Mouse (Mus musculus): Measurements from ENCODE around the gene Cacna2d2. TPM values are rescaled to one million over a fixed set of nuclear protein-coding genes. Genes with fewer than 3 reads are reported as not detected.

Cacna2d2 gene
- polyA plus RNA-seq, 1 experiment from 2014 or later, result 7.9 TPM

DNA sequence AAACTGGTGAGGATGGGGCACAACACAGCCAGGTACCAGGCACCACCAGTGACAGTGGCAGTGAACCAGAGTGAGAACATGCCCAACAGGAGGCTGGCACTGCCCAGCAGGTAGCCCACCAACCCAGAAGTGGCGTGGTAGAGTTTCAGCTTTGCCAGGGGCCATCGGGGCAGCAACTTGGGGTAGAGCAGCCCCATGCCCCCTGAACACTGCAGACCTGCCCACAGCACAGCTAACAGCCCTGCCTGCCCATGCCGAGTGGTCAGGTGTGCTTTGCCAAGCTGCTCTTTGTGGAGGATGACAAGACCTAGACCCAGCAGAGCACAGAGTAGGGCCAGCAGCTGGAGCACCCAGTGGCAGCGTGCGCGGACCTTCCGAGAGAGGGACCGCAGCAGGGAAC, 140.5 kb downstream of the Cacna2d2 start:
- Histone ChIP-seq H3K27ac (replicated peaks; ENCODE audit: low read depth, low read length) (no peak overlapping the region), H3K4me1 (ENCODE audit: control insufficient read depth, insufficient read depth, low read length) (peaks cover 38% of the 10 kb centered on the region), H3K36me3 (ENCODE audit: control insufficient read depth, insufficient read depth, low read length) (peaks cover 51% of the 10 kb centered on the region), H3K27me3 (ENCODE audit: control insufficient read depth, insufficient read depth, low read length) (no peaks in the 10 kb centered on the region), H3K9me3 (ENCODE audit: control insufficient read depth, low read length) (no peaks in the 10 kb centered on the region), H3K4me3 (replicated peaks; ENCODE audit: low read depth, low read length) (no peak overlapping the region), H3K4me2 (ENCODE audit: low read length) (no peak overlapping the region), H3K9ac (replicated peaks; ENCODE audit: low read length) (no peak overlapping the region)
- WGBS, result 92% methylated on average over 8 of the region's 8 CpGs
- DNase-seq, result no peak
- ATAC-seq (ENCODE audit: low FRiP score, low TSS enrichment), result no peak

- no peak for DNase-seq
- no peak for ATAC-seq (ENCODE audit: low FRiP score, low TSS enrichment)
- Histone ChIP-seq H3K9ac (replicated peaks; ENCODE audit: low read length) (no peak overlapping the region; the same call in 1 of the 2 replicates), H3K9me3 (ENCODE audit: control insufficient read depth, low read length) (no peaks in the 10 kb centered on the region), H3K36me3 (ENCODE audit: control insufficient read depth, insufficient read depth, low read length) (peaks cover 56% of the 10 kb centered on the region), H3K27ac (replicated peaks; ENCODE audit: low read depth, low read length) (no peak overlapping the region), H3K4me3 (replicated peaks; ENCODE audit: low read depth, low read length) (no peak overlapping the region; the same call in 1 of the 2 replicates), H3K4me1 (ENCODE audit: control insufficient read depth, insufficient read depth, low read length) (peaks cover 33% of the 10 kb centered on the region), H3K4me2 (ENCODE audit: low read length) (peak overlapping the region; percentile 92; the same call in 1 of the 2 replicates), H3K27me3 (ENCODE audit: control insufficient read depth, insufficient read depth, low read length) (no peaks in the 10 kb centered on the region)
- WGBS, result 77% methylated on average over 4 of the region's 4 CpGs
These were observed 141.0 kb downstream of the Cacna2d2 start for GRCm38 (mm10) chr9:107540420-107540819.

DNA sequence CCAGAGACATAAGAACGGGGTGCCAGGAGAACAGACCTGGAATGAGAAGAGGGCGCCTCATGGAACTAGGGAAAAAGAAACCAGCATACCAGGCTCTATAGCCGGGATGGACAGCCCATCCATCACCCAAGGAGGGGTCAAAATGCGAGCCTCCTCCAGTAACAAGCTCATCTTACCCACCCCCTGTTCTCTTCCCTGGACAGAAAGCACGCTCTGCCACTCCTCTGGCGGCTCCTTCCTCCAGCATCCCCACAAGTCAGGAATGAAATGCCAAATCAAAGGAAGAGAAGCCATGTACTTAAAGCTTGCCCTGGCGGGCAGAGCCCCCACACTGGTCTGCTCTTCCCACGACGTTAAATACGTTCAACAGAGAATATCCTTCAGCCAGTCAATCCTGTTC, 141.6 kb downstream of the Cacna2d2 start:
- Histone ChIP-seq H3K9me3 (ENCODE audit: control insufficient read depth, low read length) (no peaks in the 10 kb centered on the region), H3K27ac (replicated peaks; ENCODE audit: low read depth, low read length) (no peak overlapping the region), H3K9ac (replicated peaks; ENCODE audit: low read length) (peak overlapping the region; percentile 59), H3K4me3 (replicated peaks; ENCODE audit: low read depth, low read length) (peak overlapping the region; percentile 63), H3K4me1 (ENCODE audit: control insufficient read depth, insufficient read depth, low read length) (peaks cover 27% of the 10 kb centered on the region), H3K36me3 (ENCODE audit: control insufficient read depth, insufficient read depth, low read length) (peaks cover 56% of the 10 kb centered on the region), H3K27me3 (ENCODE audit: control insufficient read depth, insufficient read depth, low read length) (no peaks in the 10 kb centered on the region), H3K4me2 (ENCODE audit: low read length) (peak overlapping the region; percentile 92)
- DNase-seq (no peak), ATAC-seq (ENCODE audit: low FRiP score, low TSS enrichment) (no peak)
- 43% methylated on average over 10 of the region's 10 CpGs for WGBS

- H3K27me3 ChIP-seq (ENCODE audit: control insufficient read depth, insufficient read depth, low read length), result no peaks in the 10 kb centered on the region
- DNase-seq (peak; percentile 97), ATAC-seq (ENCODE audit: low FRiP score, low TSS enrichment) (peak; percentile 91)
- H3K9ac ChIP-seq (replicated peaks; ENCODE audit: low read length), result peak within 1 kb of the TSS; percentile 59
- H3K4me1 ChIP-seq (ENCODE audit: control insufficient read depth, insufficient read depth, low read length), result peaks cover 21% of the 10 kb centered on the region
- WGBS, result under 1% methylated on average over 46 of the region's 46 CpGs
- H3K36me3 ChIP-seq (ENCODE audit: control insufficient read depth, insufficient read depth, low read length), result peaks cover 53% of the 10 kb centered on the region
- H3K9me3 ChIP-seq (ENCODE audit: control insufficient read depth, low read length), result no peaks in the 10 kb centered on the region
- H3K27ac ChIP-seq (replicated peaks; ENCODE audit: low read depth, low read length), result peak within 1 kb of the TSS; percentile 61
- peak within 1 kb of the TSS; percentile 92 for H3K4me2 ChIP-seq (ENCODE audit: low read length)
- H3K4me3 ChIP-seq (replicated peaks; ENCODE audit: low read depth, low read length), result peak within 1 kb of the TSS; percentile 63
These were observed 142.3 kb downstream of the Cacna2d2 start, which contains the start of the genes Cyb561d2 and Nprl2 for GRCm38 (mm10) chr9:107541474-107542351. Cyb561d2 (minus strand) TSS chr9:107542193. Nprl2 (plus strand) TSS chr9:107542226.

DNA sequence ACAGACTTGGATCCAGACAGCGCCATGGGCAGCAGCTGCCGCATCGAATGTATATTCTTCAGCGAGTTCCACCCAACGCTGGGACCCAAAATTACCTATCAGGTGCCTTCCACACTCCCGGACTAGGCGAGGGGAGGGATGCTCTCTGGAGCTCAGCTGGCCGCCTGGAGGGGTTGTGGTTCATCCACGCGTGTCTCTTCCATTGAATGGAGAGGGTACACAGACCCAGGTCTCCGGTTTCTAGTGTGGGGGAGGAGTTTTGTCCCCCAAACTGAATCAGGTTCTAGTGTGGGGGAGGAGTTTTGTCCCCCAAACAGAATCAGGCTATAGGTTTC, 142.9 kb downstream of the Cacna2d2 start:
- peaks cover 48% of the 10 kb centered on the region for H3K36me3 ChIP-seq (ENCODE audit: control insufficient read depth, insufficient read depth, low read length)
- H3K4me1 ChIP-seq (ENCODE audit: control insufficient read depth, insufficient read depth, low read length), result peaks cover 21% of the 10 kb centered on the region
- 3% methylated on average over 11 of the region's 11 CpGs for WGBS
- ATAC-seq (ENCODE audit: low FRiP score, low TSS enrichment) (no peak), DNase-seq (no peak)
- H3K4me2 ChIP-seq (ENCODE audit: low read length), result peak overlapping the region; percentile 92
- peak overlapping the region; percentile 59 for H3K9ac ChIP-seq (replicated peaks; ENCODE audit: low read length)
- no peaks in the 10 kb centered on the region for H3K27me3 ChIP-seq (ENCODE audit: control insufficient read depth, insufficient read depth, low read length)
- no peaks in the 10 kb centered on the region for H3K9me3 ChIP-seq (ENCODE audit: control insufficient read depth, low read length)
- peak overlapping the region; percentile 63 for H3K4me3 ChIP-seq (replicated peaks; ENCODE audit: low read depth, low read length)
- peak overlapping the region; percentile 53; the same call in 1 of the 2 replicates for H3K27ac ChIP-seq (replicated peaks; ENCODE audit: low read depth, low read length)

DNA sequence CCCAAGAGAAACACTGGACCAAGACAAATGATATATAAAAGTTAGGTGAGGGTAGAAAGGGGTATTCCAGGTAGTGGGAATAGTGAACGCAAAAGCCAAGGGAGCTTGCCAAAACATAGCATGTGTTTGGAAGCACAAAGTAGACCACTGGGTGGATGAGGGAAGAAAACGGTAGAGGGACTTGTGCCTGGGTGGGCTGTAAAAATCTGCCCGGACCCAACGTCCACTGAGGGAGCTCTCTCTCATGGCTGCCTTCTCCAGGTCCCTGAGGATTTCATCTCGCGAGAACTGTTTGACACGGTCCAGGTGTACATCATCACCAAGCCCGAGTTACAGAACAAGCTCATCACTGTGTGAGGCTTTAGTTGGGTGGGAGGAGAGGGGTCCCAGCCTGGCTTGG, 143.3 kb downstream of the Cacna2d2 start:
- H3K9me3 ChIP-seq (ENCODE audit: control insufficient read depth, low read length), result no peaks in the 10 kb centered on the region
- H3K27me3 ChIP-seq (ENCODE audit: control insufficient read depth, insufficient read depth, low read length), result no peaks in the 10 kb centered on the region
- peak overlapping the region; percentile 92 for H3K4me2 ChIP-seq (ENCODE audit: low read length)
- 50% methylated on average over 8 of the region's 8 CpGs for WGBS
- H3K4me1 ChIP-seq (ENCODE audit: control insufficient read depth, insufficient read depth, low read length), result peaks cover 25% of the 10 kb centered on the region
- H3K36me3 ChIP-seq (ENCODE audit: control insufficient read depth, insufficient read depth, low read length), result peaks cover 44% of the 10 kb centered on the region
- no peak overlapping the region for H3K27ac ChIP-seq (replicated peaks; ENCODE audit: low read depth, low read length)
- no peak for ATAC-seq (ENCODE audit: low FRiP score, low TSS enrichment)
- H3K9ac ChIP-seq (replicated peaks; ENCODE audit: low read length), result no peak overlapping the region
- DNase-seq, result no peak
- peak overlapping the region; percentile 63 for H3K4me3 ChIP-seq (replicated peaks; ENCODE audit: low read depth, low read length)

- H3K27ac ChIP-seq (replicated peaks; ENCODE audit: low read depth, low read length), result no peak overlapping the region
- H3K9ac ChIP-seq (replicated peaks; ENCODE audit: low read length), result no peak overlapping the region
- H3K4me2 ChIP-seq (ENCODE audit: low read length), result no peak overlapping the region
- no peak for DNase-seq
- H3K9me3 ChIP-seq (ENCODE audit: control insufficient read depth, low read length), result no peaks in the 10 kb centered on the region
- no peaks in the 10 kb centered on the region for H3K27me3 ChIP-seq (ENCODE audit: control insufficient read depth, insufficient read depth, low read length)
- H3K4me3 ChIP-seq (replicated peaks; ENCODE audit: low read depth, low read length), result no peak overlapping the region
- peaks cover 38% of the 10 kb centered on the region for H3K36me3 ChIP-seq (ENCODE audit: control insufficient read depth, insufficient read depth, low read length)
- ATAC-seq (ENCODE audit: low FRiP score, low TSS enrichment), result no peak
- peaks cover 25% of the 10 kb centered on the region for H3K4me1 ChIP-seq (ENCODE audit: control insufficient read depth, insufficient read depth, low read length)
- WGBS, result 87% methylated on average over 11 of the region's 11 CpGs
These were observed 143.9 kb downstream of the Cacna2d2 start for GRCm38 (mm10) chr9:107543299-107543698.

GRCm38 (mm10) chr9:107544196-107544700, 144.8 kb downstream of the Cacna2d2 start:
- ATAC-seq (ENCODE audit: low FRiP score, low TSS enrichment) (no peak), DNase-seq (no peak)
- no peak overlapping the region for H3K4me3 ChIP-seq (replicated peaks; ENCODE audit: low read depth, low read length)
- peaks cover 25% of the 10 kb centered on the region for H3K4me1 ChIP-seq (ENCODE audit: control insufficient read depth, insufficient read depth, low read length)
- H3K27ac ChIP-seq (replicated peaks; ENCODE audit: low read depth, low read length), result no peak overlapping the region
- H3K27me3 ChIP-seq (ENCODE audit: control insufficient read depth, insufficient read depth, low read length), result no peaks in the 10 kb centered on the region
- H3K4me2 ChIP-seq (ENCODE audit: low read length), result no peak overlapping the region
- peaks cover 28% of the 10 kb centered on the region for H3K36me3 ChIP-seq (ENCODE audit: control insufficient read depth, insufficient read depth, low read length)
- H3K9me3 ChIP-seq (ENCODE audit: control insufficient read depth, low read length), result no peaks in the 10 kb centered on the region
- no peak overlapping the region for H3K9ac ChIP-seq (replicated peaks; ENCODE audit: low read length)
- WGBS, result 95% methylated on average over 17 of the region's 17 CpGs
